Mouse (Mus musculus): Measurements from ENCODE around the gene Tpcn2. TPM values are rescaled to one million over a fixed set of nuclear protein-coding genes. Genes with fewer than 3 reads are reported as not detected.

Tpcn2 gene
- polyA plus RNA-seq, 1 experiment from 2014 or later: 3.5 TPM

DNA sequence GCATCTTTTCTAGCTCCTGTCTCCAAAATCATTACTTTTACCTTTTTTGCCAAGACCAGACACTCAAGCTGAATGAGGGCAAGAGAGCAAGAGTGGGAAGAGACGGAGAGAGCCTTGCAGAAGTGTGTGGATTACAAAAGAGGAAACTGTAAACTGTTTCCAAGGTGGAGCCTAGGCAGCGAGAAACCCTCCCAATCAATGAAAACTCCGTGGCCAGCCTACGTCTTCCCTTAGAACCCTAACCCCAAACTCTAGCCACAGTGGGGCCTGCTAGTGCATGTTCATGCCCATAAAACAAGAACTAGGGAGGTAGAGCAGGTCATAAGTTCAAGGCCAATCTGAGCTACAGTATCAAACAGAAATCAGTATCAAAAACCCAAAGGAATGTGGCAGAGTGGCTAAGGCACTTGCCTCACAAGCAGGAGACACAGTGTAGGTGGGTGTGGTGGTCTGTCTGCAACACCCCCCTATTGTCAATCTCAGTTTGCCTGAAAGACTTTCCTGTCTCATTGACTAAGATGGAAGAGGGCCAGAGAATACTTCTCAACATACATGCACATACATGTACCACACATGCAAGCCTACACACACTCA lies 73.2 kb downstream of the Tpcn2 start:
- no peak overlapping the region for H3K4me2 ChIP-seq (ENCODE audit: low read length)
- no peak overlapping the region for H3K4me3 ChIP-seq (ENCODE audit: low read depth, low read length)
- H3K27me3 ChIP-seq (replicated peaks; ENCODE audit: control insufficient read depth, insufficient read depth, low read length): no peaks in the 10 kb centered on the region
- no peaks in the 10 kb centered on the region for H3K36me3 ChIP-seq (ENCODE audit: control insufficient read depth, insufficient read depth, low read length)
- WGBS: 68% methylated on average over 4 of the region's 4 CpGs
- ATAC-seq (replicated peaks; ENCODE audit: low FRiP score, low TSS enrichment, low read depth) (no peak), DNase-seq (ENCODE audit: low spot score) (no peak)
- H3K9ac ChIP-seq (ENCODE audit: low read length): no peak overlapping the region
- H3K27ac ChIP-seq (ENCODE audit: low read depth): no peak overlapping the region
- peaks cover 26% of the 10 kb centered on the region for H3K4me1 ChIP-seq (replicated peaks; ENCODE audit: control insufficient read depth, insufficient read depth, low read length)
- H3K9me3 ChIP-seq (ENCODE audit: control insufficient read depth, low read length): no peaks in the 10 kb centered on the region

DNA sequence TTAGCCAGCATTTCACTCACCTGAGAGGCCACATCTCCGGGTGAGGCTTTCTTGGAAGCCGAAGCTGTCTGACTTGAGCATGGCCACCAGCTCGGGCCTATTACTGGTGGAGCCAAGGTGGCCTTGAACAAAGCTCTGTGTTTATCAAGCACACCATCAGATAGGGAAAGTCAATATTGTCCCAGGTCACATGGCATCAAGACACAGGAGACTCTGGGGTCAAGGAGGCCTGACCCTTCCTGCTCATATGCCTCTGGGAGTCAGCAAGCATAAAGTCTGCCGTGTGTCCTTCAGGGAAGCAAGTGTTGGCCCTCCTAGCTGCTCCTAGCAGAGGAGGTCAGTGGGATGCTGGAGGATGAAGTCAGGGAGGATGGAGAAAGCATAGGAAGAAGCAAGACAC lies 75.8 kb downstream of the Tpcn2 start, which contains the start of gene 1810010D01Rik:
Gene 1810010D01Rik (minus strand): TSS at position 114 of the 400 bp plus-strand sequence.
- Histone ChIP-seq H3K4me1 (replicated peaks; ENCODE audit: control insufficient read depth, insufficient read depth, low read length) (peaks cover 27% of the 10 kb centered on the region), H3K36me3 (ENCODE audit: control insufficient read depth, insufficient read depth, low read length) (no peaks in the 10 kb centered on the region), H3K9me3 (ENCODE audit: control insufficient read depth, low read length) (no peaks in the 10 kb centered on the region), H3K9ac (ENCODE audit: low read length) (peak within 1 kb of the TSS; percentile 63; the same call in 1 of the 2 replicates), H3K4me2 (ENCODE audit: low read length) (no peak within 1 kb of the TSS), H3K4me3 (ENCODE audit: low read depth, low read length) (no peak within 1 kb of the TSS), H3K27ac (ENCODE audit: low read depth) (peak within 1 kb of the TSS; percentile 97), H3K27me3 (replicated peaks; ENCODE audit: control insufficient read depth, insufficient read depth, low read length) (no peaks in the 10 kb centered on the region)
- 69% methylated on average over 4 of the region's 4 CpGs for whole genome bisulfite sequencing
- DNase-seq (ENCODE audit: low spot score): no peak
- no peak for ATAC-seq (replicated peaks; ENCODE audit: low FRiP score, low TSS enrichment, low read depth)

DNA sequence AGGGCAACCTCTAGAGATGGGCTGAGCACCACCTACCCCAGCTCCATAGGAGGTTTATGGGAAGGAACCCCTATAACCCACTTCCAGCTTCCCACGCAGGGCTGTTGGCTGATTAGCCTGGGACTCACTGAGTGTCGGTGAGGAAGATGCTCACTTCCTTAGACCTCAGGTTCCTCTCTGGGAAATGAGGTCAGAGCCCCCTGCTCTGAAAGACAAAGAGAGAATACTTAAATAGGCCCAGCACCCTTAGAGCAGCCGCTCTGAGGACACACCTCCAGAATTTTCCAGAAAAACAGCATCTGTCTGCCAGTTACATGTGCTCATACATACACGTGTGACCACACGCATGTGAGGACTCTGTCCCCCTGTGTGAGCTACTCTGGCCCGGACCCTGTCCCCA lies 77.0 kb downstream of the Tpcn2 start:
- Histone ChIP-seq H3K9me3 (ENCODE audit: control insufficient read depth, low read length) (no peaks in the 10 kb centered on the region), H3K4me2 (ENCODE audit: low read length) (peak overlapping the region; percentile 45), H3K9ac (ENCODE audit: low read length) (peak overlapping the region; percentile 63), H3K27ac (ENCODE audit: low read depth) (peak overlapping the region; percentile 97), H3K4me1 (replicated peaks; ENCODE audit: control insufficient read depth, insufficient read depth, low read length) (peaks cover 24% of the 10 kb centered on the region), H3K4me3 (ENCODE audit: low read depth, low read length) (no peak overlapping the region), H3K36me3 (ENCODE audit: control insufficient read depth, insufficient read depth, low read length) (no peaks in the 10 kb centered on the region), H3K27me3 (replicated peaks; ENCODE audit: control insufficient read depth, insufficient read depth, low read length) (no peaks in the 10 kb centered on the region)
- ATAC-seq (replicated peaks; ENCODE audit: low FRiP score, low TSS enrichment, low read depth) (peak; percentile 5; the same call in 1 of the 2 replicates), DNase-seq (ENCODE audit: low spot score) (no peak)
- WGBS: 66% methylated on average over 6 of the region's 6 CpGs

DNA sequence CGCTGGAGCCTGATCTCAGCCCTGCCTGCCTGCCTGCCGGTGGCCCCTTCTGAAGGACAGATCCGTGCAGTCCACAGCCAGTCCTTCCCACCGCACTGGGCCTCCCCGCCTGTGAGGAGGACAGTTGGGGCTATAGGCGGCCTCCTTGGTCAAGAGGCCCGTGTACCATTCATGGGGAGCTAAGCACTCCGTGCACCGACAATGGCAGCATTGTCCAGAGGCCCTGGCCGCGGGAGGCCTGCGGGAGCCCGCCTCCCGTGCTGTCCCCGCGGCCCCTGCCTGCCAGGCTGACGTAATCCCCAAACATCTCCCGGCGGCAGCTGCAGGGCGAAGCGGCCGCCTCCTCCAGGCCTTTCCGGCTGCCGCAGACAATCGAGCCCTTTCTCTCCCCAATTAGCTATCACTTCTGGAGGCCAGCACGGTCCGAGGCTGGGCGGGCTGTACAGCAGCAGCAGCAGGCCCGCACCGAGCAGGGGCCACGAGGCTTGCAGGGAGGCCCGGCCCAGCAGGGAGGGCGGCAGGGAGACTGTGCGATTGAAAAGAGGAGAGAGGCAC lies 77.7 kb downstream of the Tpcn2 start:
- H3K4me2 ChIP-seq (ENCODE audit: low read length): peak overlapping the region; percentile 45
- no peaks in the 10 kb centered on the region for H3K27me3 ChIP-seq (replicated peaks; ENCODE audit: control insufficient read depth, insufficient read depth, low read length)
- H3K27ac ChIP-seq (ENCODE audit: low read depth): peak overlapping the region; percentile 97
- ATAC-seq (replicated peaks; ENCODE audit: low FRiP score, low TSS enrichment, low read depth): peak; percentile 89
- DNase-seq (ENCODE audit: low spot score): peak; percentile 88
- H3K4me1 ChIP-seq (replicated peaks; ENCODE audit: control insufficient read depth, insufficient read depth, low read length): peaks cover 20% of the 10 kb centered on the region
- H3K4me3 ChIP-seq (ENCODE audit: low read depth, low read length): peak overlapping the region; percentile 8; the same call in 1 of the 2 replicates
- peaks cover 5% of the 10 kb centered on the region; the same call in 1 of the 2 replicates for H3K9me3 ChIP-seq (ENCODE audit: control insufficient read depth, low read length)
- WGBS: 1% methylated on average over 28 of the region's 34 CpGs
- H3K36me3 ChIP-seq (ENCODE audit: control insufficient read depth, insufficient read depth, low read length): no peaks in the 10 kb centered on the region
- H3K9ac ChIP-seq (ENCODE audit: low read length): peak overlapping the region; percentile 63

DNA sequence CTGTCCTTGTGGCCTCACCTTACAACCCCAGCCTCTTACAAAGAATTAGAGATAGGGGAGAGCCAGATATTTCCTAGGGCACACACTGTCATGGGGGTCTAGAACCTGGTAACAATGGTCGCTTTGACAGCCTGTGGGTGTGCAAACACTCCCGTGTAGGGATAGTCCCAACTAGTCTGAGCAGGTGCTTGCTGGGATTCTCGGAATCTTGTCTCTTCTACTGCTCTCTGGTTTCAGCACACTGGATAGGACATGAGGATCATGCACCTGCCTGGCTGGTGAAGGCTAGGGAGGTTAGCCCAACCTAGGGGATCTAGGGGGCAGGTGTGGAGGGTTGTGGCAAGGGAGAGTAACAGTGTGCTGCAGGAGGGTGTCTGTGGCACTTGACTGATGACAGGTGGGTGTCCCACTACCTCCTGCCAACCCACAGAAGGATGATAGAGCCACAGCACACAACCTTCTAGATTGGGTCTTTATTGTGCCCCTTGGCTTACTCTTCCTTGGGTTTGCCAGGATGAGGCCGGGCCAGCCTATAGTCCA lies 78.4 kb downstream of the Tpcn2 start:
- ATAC-seq (replicated peaks; ENCODE audit: low FRiP score, low TSS enrichment, low read depth) (no peak; the same call in 1 of the 2 replicates), DNase-seq (ENCODE audit: low spot score) (no peak)
- Histone ChIP-seq H3K9ac (ENCODE audit: low read length) (no peak overlapping the region), H3K27me3 (replicated peaks; ENCODE audit: control insufficient read depth, insufficient read depth, low read length) (no peaks in the 10 kb centered on the region), H3K4me3 (ENCODE audit: low read depth, low read length) (no peak overlapping the region), H3K9me3 (ENCODE audit: control insufficient read depth, low read length) (peaks cover 10% of the 10 kb centered on the region; the same call in 1 of the 2 replicates), H3K4me2 (ENCODE audit: low read length) (peak overlapping the region; percentile 45), H3K27ac (ENCODE audit: low read depth) (peak overlapping the region; percentile 97), H3K36me3 (ENCODE audit: control insufficient read depth, insufficient read depth, low read length) (no peaks in the 10 kb centered on the region), H3K4me1 (replicated peaks; ENCODE audit: control insufficient read depth, insufficient read depth, low read length) (peaks cover 16% of the 10 kb centered on the region)
- WGBS: 79% methylated on average over 4 of the region's 4 CpGs

DNA sequence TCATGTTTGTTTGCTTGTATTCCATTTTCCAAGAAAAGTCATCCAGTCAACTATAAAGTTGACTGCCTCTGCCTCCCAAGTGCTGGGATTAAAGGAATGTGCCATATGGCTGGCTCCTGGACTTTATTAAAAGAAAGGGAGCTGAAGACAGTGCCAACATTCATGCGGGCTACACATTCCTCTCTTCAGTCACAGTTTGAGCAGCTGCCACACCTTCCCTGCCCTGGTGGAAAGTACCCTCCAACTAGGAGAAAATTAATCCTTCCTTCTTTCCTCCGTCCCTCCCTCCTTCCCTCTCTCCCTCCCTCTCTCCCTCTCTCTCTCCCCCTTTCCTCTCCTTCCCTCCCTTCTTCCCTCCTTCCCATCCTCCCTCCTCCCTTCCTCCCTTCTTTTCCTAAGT lies 84.1 kb downstream of the Tpcn2 start:
- Histone ChIP-seq H3K9ac (ENCODE audit: low read length) (no peak overlapping the region), H3K4me2 (ENCODE audit: low read length) (no peak overlapping the region), H3K27me3 (replicated peaks; ENCODE audit: control insufficient read depth, insufficient read depth, low read length) (no peaks in the 10 kb centered on the region), H3K27ac (ENCODE audit: low read depth) (no peak overlapping the region), H3K36me3 (ENCODE audit: control insufficient read depth, insufficient read depth, low read length) (no peaks in the 10 kb centered on the region), H3K9me3 (ENCODE audit: control insufficient read depth, low read length) (peaks cover 10% of the 10 kb centered on the region; the same call in 1 of the 2 replicates), H3K4me3 (ENCODE audit: low read depth, low read length) (no peak overlapping the region), H3K4me1 (replicated peaks; ENCODE audit: control insufficient read depth, insufficient read depth, low read length) (peaks cover 18% of the 10 kb centered on the region)
- ATAC-seq (replicated peaks; ENCODE audit: low FRiP score, low TSS enrichment, low read depth) (no peak), DNase-seq (ENCODE audit: low spot score) (no peak)
- 50% methylated on average over 2 of the region's 2 CpGs for WGBS

DNA sequence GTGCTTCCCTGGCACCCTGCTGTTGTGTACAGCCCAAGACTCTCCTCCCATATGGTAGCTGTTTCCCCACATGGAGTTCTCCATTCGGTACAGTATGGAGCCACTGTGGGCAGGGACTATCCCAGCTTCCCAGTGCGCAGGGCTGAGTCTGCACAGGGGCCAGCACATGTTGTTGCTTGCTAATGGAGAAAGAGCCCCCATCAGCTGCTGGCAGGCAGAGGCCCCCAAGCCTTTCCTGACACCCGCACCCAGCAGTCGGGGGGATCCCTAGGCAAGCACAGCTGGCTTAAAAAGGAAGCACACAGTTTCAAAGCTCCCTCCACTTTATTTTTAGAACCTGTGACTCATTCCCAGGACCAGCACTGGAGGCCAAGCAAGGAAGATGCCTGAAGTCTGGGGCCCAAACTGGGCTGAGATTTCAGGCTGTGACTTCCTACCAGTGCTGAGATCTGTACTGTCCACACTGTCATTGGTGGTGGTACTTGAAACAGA lies 85.5 kb downstream of the Tpcn2 start:
- no peak for DNase-seq (ENCODE audit: low spot score)
- no peak for ATAC-seq (replicated peaks; ENCODE audit: low FRiP score, low TSS enrichment, low read depth)
- Histone ChIP-seq H3K9me3 (ENCODE audit: control insufficient read depth, low read length) (peaks cover 10% of the 10 kb centered on the region; the same call in 1 of the 2 replicates), H3K27ac (ENCODE audit: low read depth) (peak overlapping the region; percentile 39; the same call in 1 of the 2 replicates), H3K27me3 (replicated peaks; ENCODE audit: control insufficient read depth, insufficient read depth, low read length) (no peaks in the 10 kb centered on the region), H3K4me1 (replicated peaks; ENCODE audit: control insufficient read depth, insufficient read depth, low read length) (peaks cover 26% of the 10 kb centered on the region), H3K36me3 (ENCODE audit: control insufficient read depth, insufficient read depth, low read length) (no peaks in the 10 kb centered on the region), H3K4me3 (ENCODE audit: low read depth, low read length) (no peak overlapping the region), H3K9ac (ENCODE audit: low read length) (no peak overlapping the region), H3K4me2 (ENCODE audit: low read length) (no peak overlapping the region)
- WGBS: 43% methylated on average over 4 of the region's 4 CpGs

DNA sequence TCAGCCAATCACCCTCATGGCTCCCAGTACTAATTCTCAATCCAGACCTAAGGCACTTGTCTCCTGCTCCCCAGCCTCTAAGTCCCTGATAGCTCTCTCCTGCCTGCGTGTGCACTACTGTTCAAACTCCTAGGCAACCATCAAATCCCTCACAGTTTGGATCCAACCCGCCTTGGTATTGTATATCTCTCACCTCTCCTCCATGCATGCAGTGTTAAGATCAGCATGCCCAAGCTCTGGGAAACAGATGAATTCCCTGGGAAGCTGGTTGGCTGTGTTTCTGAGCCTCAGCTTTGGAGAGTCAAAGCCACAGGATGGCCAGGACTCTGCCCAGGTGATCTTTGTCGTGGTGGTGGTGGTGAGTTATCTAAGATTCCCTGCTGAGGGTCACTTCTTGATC lies 86.1 kb downstream of the Tpcn2 start:
- H3K9me3 ChIP-seq (ENCODE audit: control insufficient read depth, low read length): peaks cover 10% of the 10 kb centered on the region; the same call in 1 of the 2 replicates
- H3K9ac ChIP-seq (ENCODE audit: low read length): no peak overlapping the region
- DNase-seq (ENCODE audit: low spot score) (no peak), ATAC-seq (replicated peaks; ENCODE audit: low FRiP score, low TSS enrichment, low read depth) (no peak)
- no peaks in the 10 kb centered on the region for H3K36me3 ChIP-seq (ENCODE audit: control insufficient read depth, insufficient read depth, low read length)
- 51% methylated on average over 3 of the region's 3 CpGs for WGBS
- H3K27me3 ChIP-seq (replicated peaks; ENCODE audit: control insufficient read depth, insufficient read depth, low read length): no peaks in the 10 kb centered on the region
- H3K27ac ChIP-seq (ENCODE audit: low read depth): peak overlapping the region; percentile 39; the same call in 1 of the 2 replicates
- peaks cover 26% of the 10 kb centered on the region for H3K4me1 ChIP-seq (replicated peaks; ENCODE audit: control insufficient read depth, insufficient read depth, low read length)
- H3K4me3 ChIP-seq (ENCODE audit: low read depth, low read length): no peak overlapping the region
- H3K4me2 ChIP-seq (ENCODE audit: low read length): no peak overlapping the region

Measured in intestine, embryonic 14.5 days (tissue).